Mouse (Mus musculus): ENCODE data around the gene Morc3. TPM values are rescaled to one million over a fixed set of nuclear protein-coding genes. Genes with fewer than 3 reads are reported as not detected.
A peak's percentile ranks its signal among the peaks of the same experiment; 100 is the strongest.
"Not testable (repeated sequence)": the region's sequence is repeated elsewhere in the genome, so short reads cannot be mapped to it uniquely, and the experiment has no call there.

Gene Morc3
- polyA plus RNA-seq, 1 experiment from 2014 or later = 26.2 TPM

- no peak overlapping the region for H3K9ac ChIP-seq (ENCODE audit: low read length)
- H3K27ac ChIP-seq (ENCODE audit: low read length) = no peak overlapping the region
- 71% methylated on average over 4 of the region's 4 CpGs for WGBS
- no peak overlapping the region for H3K4me3 ChIP-seq (ENCODE audit: low read length)
- no peak for ATAC-seq (replicated peaks; ENCODE audit: extremely low read depth, insufficient read depth, low FRiP score)
- no peaks in the 10 kb centered on the region for H3K4me1 ChIP-seq (ENCODE audit: control insufficient read depth, insufficient read depth, low read length)
- H3K4me2 ChIP-seq (ENCODE audit: low read depth, low read length) = no peak overlapping the region
- H3K27me3 ChIP-seq (ENCODE audit: control insufficient read depth, insufficient read depth, low read length) = no peaks in the 10 kb centered on the region
- H3K36me3 ChIP-seq (ENCODE audit: control insufficient read depth, insufficient read depth) = no peaks in the 10 kb centered on the region
- H3K9me3 ChIP-seq (replicated peaks; ENCODE audit: control insufficient read depth, low read length) = peaks cover 30% of the 10 kb centered on the region
Observed at GRCm38 (mm10) chr16:93824799-93825198, 7.1 kb upstream of the Morc3 start.

- H3K27me3 ChIP-seq (ENCODE audit: control insufficient read depth, insufficient read depth, low read length) = no peaks in the 10 kb centered on the region
- H3K4me2 ChIP-seq (ENCODE audit: low read depth, low read length) = no peak overlapping the region
- 83% methylated on average over 4 of the region's 4 CpGs for WGBS
- H3K36me3 ChIP-seq (ENCODE audit: control insufficient read depth, insufficient read depth) = no peaks in the 10 kb centered on the region
- H3K9ac ChIP-seq (ENCODE audit: low read length) = no peak overlapping the region
- H3K4me1 ChIP-seq (ENCODE audit: control insufficient read depth, insufficient read depth, low read length) = no peaks in the 10 kb centered on the region
- no peak for ATAC-seq (replicated peaks; ENCODE audit: extremely low read depth, insufficient read depth, low FRiP score)
- no peak overlapping the region for H3K27ac ChIP-seq (ENCODE audit: low read length)
- H3K4me3 ChIP-seq (ENCODE audit: low read length) = no peak overlapping the region
- H3K9me3 ChIP-seq (replicated peaks; ENCODE audit: control insufficient read depth, low read length) = peaks cover 30% of the 10 kb centered on the region
Observed at GRCm38 (mm10) chr16:93825463-93825862, 6.5 kb upstream of the Morc3 start.

GRCm38 (mm10) chr16:93826054-93826453, 5.9 kb upstream of the Morc3 start:
- 56% methylated on average over 11 of the region's 11 CpGs for WGBS
- ATAC-seq (replicated peaks; ENCODE audit: extremely low read depth, insufficient read depth, low FRiP score) = no peak

GRCm38 (mm10) chr16:93826478-93826877, 5.4 kb upstream of the Morc3 start:
- H3K36me3 ChIP-seq (ENCODE audit: control insufficient read depth, insufficient read depth); H3K4me1 ChIP-seq (ENCODE audit: control insufficient read depth, insufficient read depth, low read length); H3K27me3 ChIP-seq (ENCODE audit: control insufficient read depth, insufficient read depth, low read length); H3K4me3 ChIP-seq (ENCODE audit: low read length); H3K4me2 ChIP-seq (ENCODE audit: low read depth, low read length); H3K27ac ChIP-seq (ENCODE audit: low read length); H3K9ac ChIP-seq (ENCODE audit: low read length); ATAC-seq (replicated peaks; ENCODE audit: extremely low read depth, insufficient read depth, low FRiP score): not testable (repeated sequence)
- WGBS = 48% methylated on average over 5 of the region's 5 CpGs
- H3K9me3 ChIP-seq (replicated peaks; ENCODE audit: control insufficient read depth, low read length) = peaks cover 28% of the 10 kb centered on the region

More at GRCm38 (mm10) chr16:93826054-93826453, 5.9 kb upstream of the Morc3 start:
- Histone ChIP-seq H3K27ac (ENCODE audit: low read length) (no peak overlapping the region), H3K9me3 (replicated peaks; ENCODE audit: control insufficient read depth, low read length) (peaks cover 30% of the 10 kb centered on the region), H3K27me3 (ENCODE audit: control insufficient read depth, insufficient read depth, low read length) (no peaks in the 10 kb centered on the region), H3K4me1 (ENCODE audit: control insufficient read depth, insufficient read depth, low read length) (no peaks in the 10 kb centered on the region), H3K9ac (ENCODE audit: low read length) (no peak overlapping the region), H3K4me3 (ENCODE audit: low read length) (no peak overlapping the region), H3K4me2 (ENCODE audit: low read depth, low read length) (no peak overlapping the region), H3K36me3 (ENCODE audit: control insufficient read depth, insufficient read depth) (no peaks in the 10 kb centered on the region)

- Histone ChIP-seq H3K4me2 (ENCODE audit: low read depth, low read length) (no peak overlapping the region), H3K9me3 (replicated peaks; ENCODE audit: control insufficient read depth, low read length) (peaks cover 24% of the 10 kb centered on the region), H3K4me3 (ENCODE audit: low read length) (no peak overlapping the region), H3K36me3 (ENCODE audit: control insufficient read depth, insufficient read depth) (no peaks in the 10 kb centered on the region), H3K4me1 (ENCODE audit: control insufficient read depth, insufficient read depth, low read length) (no peaks in the 10 kb centered on the region), H3K9ac (ENCODE audit: low read length) (no peak overlapping the region), H3K27ac (ENCODE audit: low read length) (no peak overlapping the region), H3K27me3 (ENCODE audit: control insufficient read depth, insufficient read depth, low read length) (no peaks in the 10 kb centered on the region)
- 79% methylated on average over 6 of the region's 6 CpGs for WGBS
- no peak for ATAC-seq (replicated peaks; ENCODE audit: extremely low read depth, insufficient read depth, low FRiP score)
Observed at GRCm38 (mm10) chr16:93826909-93827308, 5.0 kb upstream of the Morc3 start.

- Histone ChIP-seq H3K27ac (ENCODE audit: low read length) (no peak overlapping the region), H3K9me3 (replicated peaks; ENCODE audit: control insufficient read depth, low read length) (peaks cover 7% of the 10 kb centered on the region; the same call in 1 of the 2 replicates), H3K36me3 (ENCODE audit: control insufficient read depth, insufficient read depth) (no peaks in the 10 kb centered on the region), H3K4me2 (ENCODE audit: low read depth, low read length) (no peak overlapping the region), H3K27me3 (ENCODE audit: control insufficient read depth, insufficient read depth, low read length) (no peaks in the 10 kb centered on the region), H3K4me3 (ENCODE audit: low read length) (no peak overlapping the region), H3K4me1 (ENCODE audit: control insufficient read depth, insufficient read depth, low read length) (peaks cover 14% of the 10 kb centered on the region), H3K9ac (ENCODE audit: low read length) (no peak overlapping the region)
- 93% methylated on average over 15 of the region's 15 CpGs for WGBS
- ATAC-seq (replicated peaks; ENCODE audit: extremely low read depth, insufficient read depth, low FRiP score) = no peak
Observed at GRCm38 (mm10) chr16:93829526-93829925, 2.4 kb upstream of the Morc3 start.

GRCm38 (mm10) chr16:93830071-93830470, 1.9 kb upstream of the Morc3 start:
- ATAC-seq (replicated peaks; ENCODE audit: extremely low read depth, insufficient read depth, low FRiP score) = no peak
- Histone ChIP-seq H3K4me2 (ENCODE audit: low read depth, low read length) (no peak overlapping the region), H3K27ac (ENCODE audit: low read length) (no peak overlapping the region), H3K36me3 (ENCODE audit: control insufficient read depth, insufficient read depth) (no peaks in the 10 kb centered on the region), H3K9me3 (replicated peaks; ENCODE audit: control insufficient read depth, low read length) (peaks cover 5% of the 10 kb centered on the region; the same call in 1 of the 2 replicates), H3K9ac (ENCODE audit: low read length) (no peak overlapping the region), H3K4me1 (ENCODE audit: control insufficient read depth, insufficient read depth, low read length) (peaks cover 19% of the 10 kb centered on the region), H3K4me3 (ENCODE audit: low read length) (no peak overlapping the region), H3K27me3 (ENCODE audit: control insufficient read depth, insufficient read depth, low read length) (no peaks in the 10 kb centered on the region)
- WGBS = 83% methylated on average over 9 of the region's 9 CpGs

GRCm38 (mm10) chr16:93830916-93831315, 1.0 kb upstream of the Morc3 start:
- H3K27me3 ChIP-seq (ENCODE audit: control insufficient read depth, insufficient read depth, low read length) = no peaks in the 10 kb centered on the region
- 75% methylated on average over 5 of the region's 5 CpGs for WGBS
- no peaks in the 10 kb centered on the region for H3K36me3 ChIP-seq (ENCODE audit: control insufficient read depth, insufficient read depth)
- no peak for ATAC-seq (replicated peaks; ENCODE audit: extremely low read depth, insufficient read depth, low FRiP score)
- no peak overlapping the region for H3K9ac ChIP-seq (ENCODE audit: low read length)
- peaks cover 22% of the 10 kb centered on the region for H3K4me1 ChIP-seq (ENCODE audit: control insufficient read depth, insufficient read depth, low read length)
- peaks cover 5% of the 10 kb centered on the region; the same call in 1 of the 2 replicates for H3K9me3 ChIP-seq (replicated peaks; ENCODE audit: control insufficient read depth, low read length)
- no peak overlapping the region for H3K27ac ChIP-seq (ENCODE audit: low read length)
- no peak overlapping the region for H3K4me2 ChIP-seq (ENCODE audit: low read depth, low read length)
- H3K4me3 ChIP-seq (ENCODE audit: low read length) = no peak overlapping the region

- peaks cover 5% of the 10 kb centered on the region; the same call in 1 of the 2 replicates for H3K9me3 ChIP-seq (replicated peaks; ENCODE audit: control insufficient read depth, low read length)
- peak overlapping the region; percentile 84 for H3K4me2 ChIP-seq (ENCODE audit: low read depth, low read length)
- under 1% methylated on average over 56 of the region's 69 CpGs for WGBS
- H3K4me3 ChIP-seq (ENCODE audit: low read length) = peak overlapping the region; percentile 96
- peak overlapping the region; percentile 97 for H3K27ac ChIP-seq (ENCODE audit: low read length)
- H3K36me3 ChIP-seq (ENCODE audit: control insufficient read depth, insufficient read depth) = no peaks in the 10 kb centered on the region
- peak overlapping the region; percentile 98 for H3K9ac ChIP-seq (ENCODE audit: low read length)
- peaks cover 24% of the 10 kb centered on the region for H3K4me1 ChIP-seq (ENCODE audit: control insufficient read depth, insufficient read depth, low read length)
- ATAC-seq (replicated peaks; ENCODE audit: extremely low read depth, insufficient read depth, low FRiP score) = peak; percentile 42; the same call in 1 of the 2 replicates
- H3K27me3 ChIP-seq (ENCODE audit: control insufficient read depth, insufficient read depth, low read length) = no peaks in the 10 kb centered on the region
Observed at GRCm38 (mm10) chr16:93832451-93833276, 743 bp downstream of the Morc3 start.

Measured in heart, embryonic 16.5 days (tissue).